Mouse (Mus musculus) ES-E14 (cell line): Measurements from ENCODE around the gene Ephb1. TPM values are rescaled to one million over a fixed set of nuclear protein-coding genes. Genes with fewer than 3 reads are reported as not detected.
A peak's percentile ranks its signal among the peaks of the same experiment; 100 is the strongest.

ENCODE experiments used
- DNase-seq: peaks from one replicate; pipeline ENCODE4 v3.0.0-alpha.2; 2013; ENCODE audit warnings: low read depth, low spot score
- H3K27ac ChIP-seq: 2 replicates; pipeline ENCODE4 v1.5.1; 2012; ENCODE audit warnings: low read depth, mild to moderate bottlenecking, low read length, moderate library complexity, mixed read lengths; ENCODE audit not compliant: poor library complexity, insufficient read depth, severe bottlenecking
- H3K36me3 ChIP-seq: 2 replicates; pipeline ENCODE4 v1.6.1; 2012; ENCODE audit warnings: mild to moderate bottlenecking, low read length, moderate library complexity, mixed read lengths; ENCODE audit not compliant: control insufficient read depth, poor library complexity, insufficient read depth, severe bottlenecking
- H3K4me1 ChIP-seq, 2 experiments: fragments of 150-350 bp in 1 of 2; sonication (generic) in 1 of 2; 2 replicates each; pipeline ENCODE4 v1.6.1; 2012; ENCODE audit warnings: low read length in 2 of 2, mild to moderate bottlenecking in 1 of 2, mixed read lengths in 1 of 2; ENCODE audit not compliant: control insufficient read depth in 2 of 2, insufficient read depth in 2 of 2, poor library complexity in 1 of 2
- H3K4me3 ChIP-seq, 2 experiments: fragments of 150-350 bp in 1 of 2; sonication (generic) in 1 of 2; 2 replicates each; pipeline ENCODE4 v1.5.1; 2012; ENCODE audit warnings: low read length in 2 of 2, low read depth in 1 of 2, mild to moderate bottlenecking in 1 of 2, mixed read lengths in 1 of 2; ENCODE audit not compliant: insufficient read depth in 1 of 2, poor library complexity in 1 of 2, severe bottlenecking in 1 of 2
- H3K9ac ChIP-seq: 2 replicates; pipeline ENCODE4 v1.6.1; 2012; ENCODE audit warnings: low read depth, mild to moderate bottlenecking, low read length, mixed read lengths; ENCODE audit not compliant: poor library complexity, insufficient read depth, severe bottlenecking
- H3K9me3 ChIP-seq: fragments of 150-350 bp; sonication (generic); 2 replicates; pipeline ENCODE4 v1.6.1; 2012; ENCODE audit warnings: low read depth, mild to moderate bottlenecking, low read length; ENCODE audit not compliant: control insufficient read depth, insufficient read depth
- CHD2 ChIP-seq: IDR thresholded peaks from 2 replicates; pipeline ENCODE4 v1.6.1; 2014; ENCODE audit warnings: mild to moderate bottlenecking, low read depth, low read length, inconsistent platforms
- HCFC1 ChIP-seq: IDR thresholded peaks from 2 replicates; pipeline ENCODE4 v1.6.1; 2012; ENCODE audit warnings: low read length, inconsistent platforms, borderline replicate concordance; ENCODE audit not compliant: insufficient read depth
- MAFK ChIP-seq: IDR thresholded peaks from 2 replicates; pipeline ENCODE4 v1.6.1; 2014; ENCODE audit warnings: mild to moderate bottlenecking, low read depth, low read length, inconsistent platforms; ENCODE audit not compliant: insufficient read depth
- ZC3H11A ChIP-seq: IDR thresholded peaks from 2 replicates; pipeline ENCODE4 v1.6.1; 2012; ENCODE audit warnings: low read depth, mild to moderate bottlenecking, inconsistent platforms, low read length, borderline replicate concordance
- ZNF384 ChIP-seq: IDR thresholded peaks from 2 replicates; pipeline ENCODE4 v1.6.1; 2012; ENCODE audit warnings: low read depth, low read length, inconsistent platforms
- in situ Hi-C, 2 experiments: fragments of 600-800 bp; cut with MboI; formaldehyde crosslinking; loops; one replicate each; pipeline ENCODE4 v1.15.1; 2025; ENCODE audit warnings: low sequenced_read_pairs in 2 of 2, inconsistent platforms in 1 of 2; ENCODE audit not compliant: unreplicated experiment in 2 of 2
- total RNA-seq: library from RNA; depleted of rRNA; stranded (reverse); fragments of 300-350 nt; gene quantifications from 2 replicates; pipeline ENCODE4 v1.2.3, GENCODE M21; 2012

Ephb1 gene
- total RNA-seq, 1 experiment = 0.27 TPM

DNA sequence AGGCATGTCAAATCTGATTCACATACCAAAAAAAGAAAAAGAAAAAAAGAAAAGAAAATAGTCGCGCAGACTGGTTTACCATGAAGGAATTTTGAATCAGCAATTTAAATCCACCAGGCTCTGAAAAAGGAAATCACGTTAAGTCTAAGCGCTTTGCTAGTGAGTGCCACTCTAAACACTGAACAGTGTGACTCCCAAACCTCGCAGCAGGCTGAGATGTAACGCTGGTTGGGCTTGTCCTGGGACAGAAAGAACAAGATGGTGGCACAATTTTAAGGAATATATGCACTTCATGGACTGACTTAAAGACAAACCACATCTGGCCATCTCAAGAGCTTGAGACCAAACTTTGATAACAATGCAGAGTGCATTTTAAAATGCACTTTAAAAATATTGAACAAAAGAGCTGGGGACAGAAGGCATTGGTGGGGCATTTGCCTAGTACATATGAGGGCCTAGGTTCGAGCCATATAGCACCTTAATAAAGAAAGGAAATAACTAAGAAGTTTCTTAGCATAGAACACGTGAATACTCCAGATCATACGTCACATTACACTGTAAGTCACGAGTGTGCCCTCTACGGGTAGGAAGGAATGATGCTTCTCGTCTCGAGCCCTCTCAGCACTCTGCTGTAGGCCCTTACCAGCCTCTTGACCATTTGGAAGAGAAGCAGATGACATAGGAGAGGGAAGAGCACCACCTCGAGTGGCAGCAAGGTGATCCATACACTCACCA lies 16.7 kb upstream of the Ephb1 start:
- no peaks in the 10 kb centered on the region for H3K9me3 ChIP-seq
- TF ChIP-seq ZNF384 (no peak), CHD2 (no peak), HCFC1 (no peak), MAFK (no peak), ZC3H11A (no peak)
- H3K27ac ChIP-seq = no peak overlapping the region
- DNase-seq = no peak
- in situ Hi-C loops = loop anchor here (25.0 kb wide), 1 partner anchor 1059 kb away; no protein-coding TSS in a partner anchor
- H3K36me3 ChIP-seq = no peaks in the 10 kb centered on the region
- no peaks in the 10 kb centered on the region for H3K4me1 ChIP-seq
- H3K4me3 ChIP-seq = no peak overlapping the region
- no peak overlapping the region for H3K9ac ChIP-seq

- Histone ChIP-seq H3K9me3 (no peaks in the 10 kb centered on the region), H3K27ac (no peak overlapping the region), H3K9ac (no peak overlapping the region), H3K4me3 (no peak overlapping the region), H3K36me3 (no peaks in the 10 kb centered on the region), H3K4me1 (no peaks in the 10 kb centered on the region)
- in situ Hi-C loops = loop anchor here (25.0 kb wide), 1 partner anchor 1058 kb away; no protein-coding TSS in a partner anchor
- DNase-seq = no peak
- TF ChIP-seq HCFC1 (no peak), ZNF384 (no peak), ZC3H11A (no peak), CHD2 (no peak), MAFK (no peak)
Measured at GRCm38 (mm10) chr9:102370141-102370540, 15.6 kb upstream of the Ephb1 start.

DNA sequence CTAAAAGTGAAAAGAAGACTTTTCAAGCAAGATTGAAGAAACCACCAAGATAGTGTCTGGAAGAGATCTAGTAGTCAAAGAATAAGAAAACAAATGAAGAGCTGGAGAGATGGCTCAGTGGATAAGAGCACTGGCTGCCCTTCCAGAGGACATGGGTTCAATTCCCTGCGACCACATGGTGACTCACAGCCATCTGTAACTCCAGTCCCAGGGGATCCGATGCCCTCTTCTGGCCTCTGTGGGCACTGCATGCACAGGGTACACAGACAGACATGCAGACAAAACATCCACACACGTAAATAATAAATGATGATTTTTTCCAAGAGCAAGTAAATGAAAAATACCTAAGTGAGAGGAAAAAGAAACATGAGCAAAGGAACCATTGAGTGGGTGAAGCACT lies 14.6 kb upstream of the Ephb1 start:
- peak; percentile 39 for DNase-seq
- H3K4me3 ChIP-seq = no peak overlapping the region
- no peaks in the 10 kb centered on the region for H3K9me3 ChIP-seq
- in situ Hi-C loops = loop anchor here (25.0 kb wide), 1 partner anchor 1057 kb away; no protein-coding TSS in a partner anchor
- H3K27ac ChIP-seq = no peak overlapping the region
- H3K9ac ChIP-seq = no peak overlapping the region
- TF ChIP-seq CHD2 = no peak
- TF ChIP-seq HCFC1 = no peak
- TF ChIP-seq ZC3H11A = peak; percentile 59; the same call in 1 of the 2 replicates
- no peak for TF ChIP-seq ZNF384
- TF ChIP-seq MAFK = no peak
- no peaks in the 10 kb centered on the region for H3K36me3 ChIP-seq
- H3K4me1 ChIP-seq = no peaks in the 10 kb centered on the region

- no peak overlapping the region for H3K4me3 ChIP-seq
- H3K4me1 ChIP-seq = no peaks in the 10 kb centered on the region
- H3K27ac ChIP-seq = no peak overlapping the region
- TF ChIP-seq CHD2 (no peak), ZC3H11A (no peak), HCFC1 (no peak)
- H3K9ac ChIP-seq = no peak overlapping the region
- no peak for DNase-seq
- in situ Hi-C loops = loop anchor here (25.0 kb wide), 1 partner anchor 1055 kb away; no protein-coding TSS in a partner anchor
- no peaks in the 10 kb centered on the region for H3K36me3 ChIP-seq
- H3K9me3 ChIP-seq = no peaks in the 10 kb centered on the region
Measured at GRCm38 (mm10) chr9:102367796-102368195, 13.3 kb upstream of the Ephb1 start.
